Mouse (Mus musculus) liver, embryonic 14.5 days (tissue): ENCODE data around the gene Sorcs1. TPM values are rescaled to one million over a fixed set of nuclear protein-coding genes. Genes with fewer than 3 reads are reported as not detected.
A peak's percentile ranks its signal among the peaks of the same experiment; 100 is the strongest.

Source experiments
- ATAC-seq: fragments of 200-750 bp; cut with Nextera tagmentation; 2 replicates; pipeline ENCODE4 v1.8.0; 2017; ENCODE audit warnings: moderate number of reproducible peaks, mild to moderate bottlenecking, moderate library complexity; ENCODE audit not compliant: insufficient read depth
- DNase-seq, 3 experiments: peaks; one replicate each; pipeline ENCODE4 v3.0.0-alpha.2; 2012 to 2013; ENCODE audit warnings: low read depth in 3 of 3, low spot score in 3 of 3
- H3K27ac ChIP-seq: fragments of 300-500 bp; sonication (generic); 2 replicates; pipeline ENCODE4 v1.5.1; 2014; ENCODE audit warnings: moderate library complexity, mild to moderate bottlenecking, control low read depth, inconsistent platforms
- H3K27me3 ChIP-seq: fragments of 300-500 bp; sonication (generic); 2 replicates; pipeline ENCODE4 v1.6.1; 2014; ENCODE audit warnings: mild to moderate bottlenecking, low read length, moderate library complexity; ENCODE audit not compliant: control insufficient read depth, insufficient read depth
- H3K36me3 ChIP-seq: fragments of 300-500 bp; sonication (generic); replicated peaks from 2 replicates; pipeline ENCODE4 v1.6.1; 2014; ENCODE audit warnings: low read depth; ENCODE audit not compliant: control insufficient read depth, insufficient read depth
- H3K4me1 ChIP-seq, 2 experiments: fragments of 200-500 bp in 1 of 2; fragments of 300-500 bp in 1 of 2; sonication (generic) in 1 of 2; replicated peaks; 2 replicates each; pipeline ENCODE4 v1.6.1; 2012 to 2014; ENCODE audit warnings: antibody characterized with exemption in 1 of 2, inconsistent platforms in 1 of 2, low read length in 1 of 2; ENCODE audit not compliant: control insufficient read depth in 2 of 2, insufficient read depth in 2 of 2
- H3K4me2 ChIP-seq: fragments of 300-500 bp; sonication (generic); 2 replicates; pipeline ENCODE4 v1.6.1; 2014; ENCODE audit warnings: low read depth, mild to moderate bottlenecking, control low read depth, moderate library complexity
- H3K4me3 ChIP-seq, 2 experiments: fragments of 200-500 bp in 1 of 2; fragments of 300-500 bp in 1 of 2; sonication (generic) in 1 of 2; 2 replicates each; pipeline ENCODE4 v1.5.1; 2012 to 2014; ENCODE audit warnings: low read depth in 2 of 2, low read length in 2 of 2, mild to moderate bottlenecking in 2 of 2, control low read depth in 1 of 2, inconsistent platforms in 1 of 2, moderate library complexity in 1 of 2; ENCODE audit not compliant: insufficient read depth in 1 of 2
- H3K9ac ChIP-seq: fragments of 300-500 bp; sonication (generic); replicated peaks from 2 replicates; pipeline ENCODE4 v1.6.1; 2014; ENCODE audit warnings: mild to moderate bottlenecking, control low read depth, moderate library complexity
- H3K9me3 ChIP-seq: fragments of 300-500 bp; sonication (generic); 2 replicates; pipeline ENCODE4 v1.6.1; 2016; ENCODE audit warnings: low read length, mixed read lengths; ENCODE audit not compliant: control insufficient read depth
- CTCF ChIP-seq: IDR thresholded peaks from 2 replicates; pipeline ENCODE4 v1.5.1; 2016; ENCODE audit warnings: antibody characterized with exemption, low read depth, control low read depth
- EP300 ChIP-seq: IDR thresholded peaks from 2 replicates; pipeline ENCODE4 v1.6.1; 2016; ENCODE audit warnings: antibody characterized with exemption, low read depth
- WGBS: fragments of 180-500 bp; shearing (Covaris S2); extraction: QIAGEN DNeasy Blood & Tissue Kit; methylation state at CpG from one replicate; pipeline ENCODE4 v1.1.7; 2014; ENCODE audit not compliant: insufficient replicate concordance; 5-methylcytosine and 5-hydroxymethylcytosine counted together
- polyA plus RNA-seq, 2 experiments: library from polyadenylated mRNA; depleted of rRNA in 1 of 2; stranded (reverse) in 1 of 2; unstranded in 1 of 2; fragments of >200 nt; fragmentation: Nextera tagmentation in 1 of 2; extraction: Ambion mirVana in 1 of 2; gene quantifications; 2 replicates each; pipeline versions ENCODE4 v1.2.1 to v1.2.3; 2012 to 2014

The Sorcs1 gene
- polyA plus RNA-seq, 2 experiments = 0.13 to 0.28 TPM

DNA sequence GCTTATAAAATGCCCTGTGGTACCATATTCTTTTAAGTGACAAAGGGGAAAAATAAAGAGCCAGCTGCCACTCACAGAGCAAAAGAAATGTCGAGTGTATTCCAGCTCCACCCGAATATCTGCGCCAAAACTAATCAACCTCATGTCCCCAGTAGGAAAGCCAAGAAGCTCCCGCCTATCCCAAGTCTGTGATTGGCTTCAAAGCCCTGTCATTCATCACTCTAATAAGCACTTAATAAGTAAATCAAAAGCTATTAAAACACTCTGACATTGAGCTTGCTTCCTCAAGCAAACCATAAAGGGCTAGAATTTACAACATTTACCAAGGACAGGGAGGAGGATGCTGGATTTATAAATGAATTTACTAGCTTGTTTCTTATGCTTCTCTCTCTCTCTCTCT, 237.3 kb downstream of the Sorcs1 start:
- DNase-seq (no peak), ATAC-seq (no peak)
- no peak overlapping the region for H3K27ac ChIP-seq
- H3K4me2 ChIP-seq = no peak overlapping the region
- H3K9ac ChIP-seq = no peak overlapping the region
- 34% methylated on average over 4 of the region's 4 CpGs for WGBS
- no peaks in the 10 kb centered on the region for H3K9me3 ChIP-seq
- peaks cover 0 to 2% of the 10 kb centered on the region in 2 experiments; a peak in 1 of 4 replicates for H3K4me1 ChIP-seq
- no peaks in the 10 kb centered on the region for H3K27me3 ChIP-seq
- no peak overlapping the region for H3K4me3 ChIP-seq
- H3K36me3 ChIP-seq = no peaks in the 10 kb centered on the region
- no peak for TF ChIP-seq EP300
- TF ChIP-seq CTCF = no peak

GRCm38 (mm10) chr19:50440246-50440910, 238.1 kb downstream of the Sorcs1 start:
- 3% methylated on average over 11 of the region's 11 CpGs for WGBS
- no peak overlapping the region for H3K4me3 ChIP-seq
- H3K27me3 ChIP-seq = no peaks in the 10 kb centered on the region
- TF ChIP-seq CTCF = no peak
- TF ChIP-seq EP300 = no peak
- H3K9ac ChIP-seq = no peak overlapping the region
- DNase-seq = no peak
- no peak overlapping the region for H3K27ac ChIP-seq
- peaks cover 0 to 2% of the 10 kb centered on the region in 2 experiments; a peak in 1 of 4 replicates for H3K4me1 ChIP-seq
- H3K4me2 ChIP-seq = no peak overlapping the region
- H3K36me3 ChIP-seq = no peaks in the 10 kb centered on the region
- ATAC-seq = no peak
- no peaks in the 10 kb centered on the region for H3K9me3 ChIP-seq

GRCm38 (mm10) chr19:50439464-50439881, 239.0 kb downstream of the Sorcs1 start:
- Histone ChIP-seq H3K36me3 (no peaks in the 10 kb centered on the region), H3K4me3 (no peak overlapping the region), H3K9ac (no peak overlapping the region), H3K27ac (no peak overlapping the region), H3K27me3 (no peaks in the 10 kb centered on the region), H3K4me1 (peaks cover 0 to 2% of the 10 kb centered on the region in 2 experiments; a peak in 1 of 4 replicates), H3K9me3 (no peaks in the 10 kb centered on the region), H3K4me2 (no peak overlapping the region)
- no peak for ATAC-seq
- TF ChIP-seq CTCF (no peak), EP300 (no peak)
- WGBS = 30% methylated on average over 3 of the region's 3 CpGs
- no peak for DNase-seq

- 33% methylated on average over 1 of the region's 1 CpGs for WGBS
- H3K4me3 ChIP-seq = no peak overlapping the region
- H3K27me3 ChIP-seq = no peaks in the 10 kb centered on the region
- TF ChIP-seq EP300 (no peak), CTCF (peak; percentile 40)
- no peak overlapping the region for H3K27ac ChIP-seq
- ATAC-seq (no peak), DNase-seq (no peak)
- H3K9me3 ChIP-seq = no peaks in the 10 kb centered on the region
- no peaks in the 10 kb centered on the region for H3K4me1 ChIP-seq
- no peak overlapping the region for H3K9ac ChIP-seq
- H3K4me2 ChIP-seq = no peak overlapping the region
- H3K36me3 ChIP-seq = no peaks in the 10 kb centered on the region
Measured at GRCm38 (mm10) chr19:50422928-50423327, 255.5 kb downstream of the Sorcs1 start.

GRCm38 (mm10) chr19:50418962-50419720, 259.3 kb downstream of the Sorcs1 start:
- Histone ChIP-seq H3K4me2 (no peak overlapping the region), H3K9me3 (no peaks in the 10 kb centered on the region), H3K27ac (no peak overlapping the region), H3K4me1 (no peaks in the 10 kb centered on the region), H3K27me3 (no peaks in the 10 kb centered on the region), H3K4me3 (no peak overlapping the region), H3K9ac (no peak overlapping the region), H3K36me3 (no peaks in the 10 kb centered on the region)
- DNase-seq (no peak), ATAC-seq (no peak)
- 42% methylated on average over 14 of the region's 14 CpGs for WGBS
- no peak for TF ChIP-seq EP300
- no peak for TF ChIP-seq CTCF
